Mouse (Mus musculus): Measurements from ENCODE around the gene Bsg. TPM values are rescaled to one million over a fixed set of nuclear protein-coding genes. Genes with fewer than 3 reads are reported as not detected.

Bsg gene
- polyA plus RNA-seq, 1 experiment from 2014 or later = 992 TPM

- Histone ChIP-seq H3K9ac (ENCODE audit: low read depth, low read length) (peak overlapping the region; percentile 98), H3K4me3 (ENCODE audit: low read depth, low read length) (peak overlapping the region; percentile 95), H3K4me2 (peak overlapping the region; percentile 82), H3K27me3 (replicated peaks; ENCODE audit: control insufficient read depth, insufficient read depth, low read length) (no peaks in the 10 kb centered on the region), H3K36me3 (ENCODE audit: control insufficient read depth, insufficient read depth, low read length) (peaks cover 27% of the 10 kb centered on the region), H3K9me3 (ENCODE audit: control insufficient read depth, low read length) (no peaks in the 10 kb centered on the region), H3K4me1 (replicated peaks; ENCODE audit: control insufficient read depth, insufficient read depth, low read length) (peaks cover 52% of the 10 kb centered on the region), H3K27ac (ENCODE audit: low read depth, low read length) (peak overlapping the region; percentile 92)
- DNase-seq (ENCODE audit: low spot score) (no peak), ATAC-seq (replicated peaks; ENCODE audit: low FRiP score) (no peak)
- 1% methylated on average over 10 of the region's 10 CpGs for WGBS
Observed at GRCm38 (mm10) chr10:79704970-79705360, 674 bp downstream of the Bsg start.

DNA sequence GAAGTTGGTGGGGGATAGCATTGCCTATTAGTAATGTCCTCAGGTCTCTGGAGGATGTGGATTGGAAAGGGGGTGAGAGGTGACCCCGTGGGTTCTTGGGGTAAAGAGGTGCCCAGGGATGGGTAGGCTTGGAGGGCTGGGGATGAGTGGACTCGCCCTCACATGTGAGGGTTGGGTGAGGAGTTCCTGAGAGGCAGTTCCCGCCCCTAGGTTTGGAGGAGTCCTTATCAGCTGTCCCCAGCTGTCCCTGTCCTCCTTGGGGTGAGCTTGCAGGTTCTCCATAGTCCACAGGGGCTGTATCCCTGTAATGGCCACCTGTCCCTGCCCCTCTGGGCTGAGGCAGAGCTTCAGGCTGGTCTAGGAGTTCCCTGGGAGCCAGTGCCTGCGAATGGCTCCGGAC lies 1.7 kb downstream of the Bsg start:
- WGBS = 52% methylated on average over 5 of the region's 5 CpGs
- H3K4me1 ChIP-seq (replicated peaks; ENCODE audit: control insufficient read depth, insufficient read depth, low read length) = peaks cover 48% of the 10 kb centered on the region
- ATAC-seq (replicated peaks; ENCODE audit: low FRiP score) = peak; percentile 78

DNA sequence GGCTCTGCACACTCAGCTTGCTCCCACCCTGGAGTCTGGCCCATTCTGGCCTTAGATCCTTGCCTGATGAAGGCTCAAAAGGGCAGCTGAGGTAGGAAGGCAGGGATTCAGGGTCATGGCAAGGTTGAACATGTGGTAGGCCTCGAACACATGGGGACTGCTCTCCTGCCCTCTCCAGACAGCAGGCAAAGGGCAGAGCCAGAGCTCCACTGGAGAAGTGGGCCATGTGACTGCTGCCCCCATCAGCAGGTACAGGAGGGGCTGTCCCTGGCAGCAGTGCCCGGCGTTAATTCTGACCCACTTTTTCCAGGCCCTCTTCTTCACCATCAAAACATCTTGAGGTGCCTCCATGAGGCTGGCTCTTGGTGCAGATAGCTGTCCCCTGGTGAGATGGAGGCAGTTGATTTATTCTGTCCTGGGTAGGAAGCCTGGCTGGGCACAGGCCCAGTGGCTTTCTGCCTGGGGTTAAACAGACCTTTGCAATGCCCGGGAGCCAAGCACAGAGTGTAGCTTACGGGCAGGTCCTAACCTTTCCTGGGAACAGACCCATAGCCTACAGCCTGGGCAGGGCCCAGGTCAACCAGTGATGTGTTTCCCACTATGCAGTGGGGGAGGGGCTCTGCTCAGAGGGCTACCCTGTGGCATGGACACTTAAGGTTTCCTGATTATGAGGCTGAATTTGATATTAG lies 2.3 kb downstream of the Bsg start:
- DNase-seq (ENCODE audit: low spot score) (no peak), ATAC-seq (replicated peaks; ENCODE audit: low FRiP score) (no peak)
- Histone ChIP-seq H3K4me3 (ENCODE audit: low read depth, low read length) (peak overlapping the region; percentile 95), H3K9ac (ENCODE audit: low read depth, low read length) (peak overlapping the region; percentile 98), H3K4me2 (peak overlapping the region; percentile 82), H3K27ac (ENCODE audit: low read depth, low read length) (peak overlapping the region; percentile 92), H3K36me3 (ENCODE audit: control insufficient read depth, insufficient read depth, low read length) (peaks cover 43% of the 10 kb centered on the region), H3K4me1 (replicated peaks; ENCODE audit: control insufficient read depth, insufficient read depth, low read length) (peaks cover 44% of the 10 kb centered on the region), H3K27me3 (replicated peaks; ENCODE audit: control insufficient read depth, insufficient read depth, low read length) (no peaks in the 10 kb centered on the region), H3K9me3 (ENCODE audit: control insufficient read depth, low read length) (no peaks in the 10 kb centered on the region)
- WGBS = 65% methylated on average over 5 of the region's 5 CpGs

More for the DNA sequence above, 1.7 kb downstream of the Bsg start:
- peak overlapping the region; percentile 98 for H3K9ac ChIP-seq (ENCODE audit: low read depth, low read length)
- H3K4me2 ChIP-seq = peak overlapping the region; percentile 82
- H3K4me3 ChIP-seq (ENCODE audit: low read depth, low read length) = peak overlapping the region; percentile 95
- H3K27me3 ChIP-seq (replicated peaks; ENCODE audit: control insufficient read depth, insufficient read depth, low read length) = no peaks in the 10 kb centered on the region
- peak; percentile 63 for DNase-seq (ENCODE audit: low spot score)
- peak overlapping the region; percentile 92 for H3K27ac ChIP-seq (ENCODE audit: low read depth, low read length)
- H3K9me3 ChIP-seq (ENCODE audit: control insufficient read depth, low read length) = no peaks in the 10 kb centered on the region
- H3K36me3 ChIP-seq (ENCODE audit: control insufficient read depth, insufficient read depth, low read length) = peaks cover 37% of the 10 kb centered on the region

DNA sequence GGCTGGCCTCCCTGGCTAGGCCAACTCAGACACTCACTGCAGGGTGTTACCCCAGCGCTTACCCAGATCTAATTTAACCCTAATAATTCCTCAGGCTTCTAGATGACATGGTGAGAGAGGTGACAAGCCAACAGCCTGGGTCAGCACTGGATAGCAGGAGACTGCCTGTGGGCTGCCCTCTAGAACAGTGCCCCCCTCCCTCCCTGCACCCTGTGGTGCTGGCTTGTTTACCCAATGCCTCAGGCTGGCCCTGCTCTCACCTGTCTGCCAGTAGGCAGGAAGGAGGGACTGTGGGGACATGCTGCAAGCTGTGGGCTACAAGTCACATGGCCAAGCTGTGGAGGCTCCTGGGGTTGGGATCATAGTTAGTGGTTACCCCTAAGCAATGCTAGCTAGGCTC lies 2.9 kb downstream of the Bsg start:
- no peak for ATAC-seq (replicated peaks; ENCODE audit: low FRiP score)
- Histone ChIP-seq H3K27ac (ENCODE audit: low read depth, low read length) (peak overlapping the region; percentile 92), H3K36me3 (ENCODE audit: control insufficient read depth, insufficient read depth, low read length) (peaks cover 48% of the 10 kb centered on the region), H3K9ac (ENCODE audit: low read depth, low read length) (peak overlapping the region; percentile 98), H3K27me3 (replicated peaks; ENCODE audit: control insufficient read depth, insufficient read depth, low read length) (no peaks in the 10 kb centered on the region), H3K9me3 (ENCODE audit: control insufficient read depth, low read length) (no peaks in the 10 kb centered on the region), H3K4me1 (replicated peaks; ENCODE audit: control insufficient read depth, insufficient read depth, low read length) (peaks cover 44% of the 10 kb centered on the region), H3K4me2 (peak overlapping the region; percentile 82), H3K4me3 (ENCODE audit: low read depth, low read length) (peak overlapping the region; percentile 95)
- 68% methylated on average over 1 of the region's 1 CpGs for WGBS
- no peak for DNase-seq (ENCODE audit: low spot score)

GRCm38 (mm10) chr10:79707759-79708158 lies 3.5 kb downstream of the Bsg start:
- Histone ChIP-seq H3K9me3 (ENCODE audit: control insufficient read depth, low read length) (no peaks in the 10 kb centered on the region), H3K4me3 (ENCODE audit: low read depth, low read length) (peak overlapping the region; percentile 95), H3K27me3 (replicated peaks; ENCODE audit: control insufficient read depth, insufficient read depth, low read length) (no peaks in the 10 kb centered on the region), H3K9ac (ENCODE audit: low read depth, low read length) (peak overlapping the region; percentile 98), H3K4me1 (replicated peaks; ENCODE audit: control insufficient read depth, insufficient read depth, low read length) (peaks cover 48% of the 10 kb centered on the region), H3K27ac (ENCODE audit: low read depth, low read length) (no peak overlapping the region), H3K36me3 (ENCODE audit: control insufficient read depth, insufficient read depth, low read length) (peaks cover 48% of the 10 kb centered on the region), H3K4me2 (peak overlapping the region; percentile 82; the same call in 1 of the 2 replicates)
- DNase-seq (ENCODE audit: low spot score) (no peak), ATAC-seq (replicated peaks; ENCODE audit: low FRiP score) (no peak)
- 65% methylated on average over 4 of the region's 4 CpGs for WGBS

DNA sequence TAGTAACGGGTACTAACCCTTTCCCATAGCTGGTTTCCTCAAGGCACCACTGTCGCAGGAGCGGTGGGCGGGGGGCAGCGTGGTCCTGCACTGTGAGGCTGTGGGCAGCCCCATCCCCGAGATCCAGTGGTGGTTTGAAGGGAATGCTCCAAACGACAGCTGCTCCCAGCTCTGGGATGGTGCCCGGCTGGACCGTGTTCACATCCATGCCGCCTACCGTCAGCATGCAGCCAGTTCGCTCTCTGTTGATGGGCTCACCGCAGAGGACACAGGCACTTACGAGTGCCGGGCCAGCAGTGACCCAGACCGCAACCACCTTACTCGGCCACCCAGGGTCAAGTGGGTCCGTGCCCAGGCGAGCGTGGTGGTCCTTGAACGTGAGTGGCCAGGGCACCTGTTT lies 4.4 kb downstream of the Bsg start:
- Histone ChIP-seq H3K9ac (ENCODE audit: low read depth, low read length) (no peak overlapping the region), H3K4me2 (0 out of 2 replicates have a peak overlapping the region, but pooled peaks have one; percentile 30), H3K27me3 (replicated peaks; ENCODE audit: control insufficient read depth, insufficient read depth, low read length) (no peaks in the 10 kb centered on the region), H3K9me3 (ENCODE audit: control insufficient read depth, low read length) (no peaks in the 10 kb centered on the region), H3K4me3 (ENCODE audit: low read depth, low read length) (peak overlapping the region; percentile 19; the same call in 1 of the 2 replicates), H3K36me3 (ENCODE audit: control insufficient read depth, insufficient read depth, low read length) (peaks cover 48% of the 10 kb centered on the region), H3K4me1 (replicated peaks; ENCODE audit: control insufficient read depth, insufficient read depth, low read length) (peaks cover 52% of the 10 kb centered on the region), H3K27ac (ENCODE audit: low read depth, low read length) (no peak overlapping the region)
- no peak for ATAC-seq (replicated peaks; ENCODE audit: low FRiP score)
- no peak for DNase-seq (ENCODE audit: low spot score)
- WGBS = 91% methylated on average over 21 of the region's 21 CpGs

DNA sequence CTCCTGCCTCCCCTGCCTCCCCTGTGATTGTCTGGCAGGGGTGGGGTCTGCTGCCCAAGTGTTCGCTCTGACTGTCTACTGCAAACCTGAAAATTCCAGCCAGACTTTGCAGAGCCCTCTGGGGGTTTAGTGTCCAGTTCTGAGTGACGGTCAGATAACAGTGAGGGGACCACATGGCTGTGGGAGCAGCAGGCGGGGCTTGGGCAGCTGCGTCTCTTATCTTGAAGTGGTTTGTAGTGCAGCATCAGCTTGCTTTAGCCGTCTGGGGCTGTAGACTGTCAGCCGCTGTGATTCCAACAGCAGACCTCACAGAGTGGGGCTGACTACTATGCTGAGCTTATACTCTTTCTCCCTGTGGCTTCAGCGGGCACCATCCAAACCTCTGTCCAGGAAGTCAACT lies 5.0 kb downstream of the Bsg start:
- WGBS = 36% methylated on average over 7 of the region's 7 CpGs
- H3K4me2 ChIP-seq = no peak overlapping the region
- H3K4me3 ChIP-seq (ENCODE audit: low read depth, low read length) = no peak overlapping the region

GRCm38 (mm10) chr10:79712029-79712428 lies 7.7 kb downstream of the Bsg start:
- Histone ChIP-seq H3K4me2 (no peak overlapping the region; the same call in 1 of the 2 replicates), H3K27ac (ENCODE audit: low read depth, low read length) (no peak overlapping the region), H3K27me3 (replicated peaks; ENCODE audit: control insufficient read depth, insufficient read depth, low read length) (peaks cover 26% of the 10 kb centered on the region), H3K36me3 (ENCODE audit: control insufficient read depth, insufficient read depth, low read length) (peaks cover 41% of the 10 kb centered on the region), H3K4me1 (replicated peaks; ENCODE audit: control insufficient read depth, insufficient read depth, low read length) (peaks cover 33% of the 10 kb centered on the region), H3K4me3 (ENCODE audit: low read depth, low read length) (no peak overlapping the region), H3K9me3 (ENCODE audit: control insufficient read depth, low read length) (no peaks in the 10 kb centered on the region), H3K9ac (ENCODE audit: low read depth, low read length) (no peak overlapping the region)
- ATAC-seq (replicated peaks; ENCODE audit: low FRiP score) (peak; percentile 23), DNase-seq (ENCODE audit: low spot score) (no peak)
- WGBS = 86% methylated on average over 1 of the region's 1 CpGs

More for the DNA sequence above, 5.0 kb downstream of the Bsg start:
- no peak overlapping the region for H3K9ac ChIP-seq (ENCODE audit: low read depth, low read length)
- ATAC-seq (replicated peaks; ENCODE audit: low FRiP score) = no peak
- peaks cover 52% of the 10 kb centered on the region for H3K4me1 ChIP-seq (replicated peaks; ENCODE audit: control insufficient read depth, insufficient read depth, low read length)
- no peaks in the 10 kb centered on the region for H3K9me3 ChIP-seq (ENCODE audit: control insufficient read depth, low read length)
- no peak for DNase-seq (ENCODE audit: low spot score)
- H3K27ac ChIP-seq (ENCODE audit: low read depth, low read length) = 0 out of 2 replicates have a peak overlapping the region, but pooled peaks have one; percentile 16
- peaks cover 48% of the 10 kb centered on the region for H3K36me3 ChIP-seq (ENCODE audit: control insufficient read depth, insufficient read depth, low read length)
- H3K27me3 ChIP-seq (replicated peaks; ENCODE audit: control insufficient read depth, insufficient read depth, low read length) = no peaks in the 10 kb centered on the region; the same call in 1 of the 2 replicates

All from liver, embryonic 11.5 days (tissue).